Mouse (Mus musculus) embryonic facial prominence, embryonic 11.5 days (tissue): ENCODE results near the gene Aftph. TPM values are rescaled to one million over a fixed set of nuclear protein-coding genes. Genes with fewer than 3 reads are reported as not detected.

Experiments used
- ATAC-seq: fragments of 200-750 bp; cut with Nextera tagmentation; replicated peaks from 2 replicates; pipeline ENCODE4 v1.8.0; 2017; ENCODE audit warnings: low read depth; ENCODE audit not compliant: insufficient number of reproducible peaks, low FRiP score, low TSS enrichment
- DNase-seq: peaks from one replicate; pipeline ENCODE4 v3.0.0-alpha.2; 2015; ENCODE audit warnings: low spot score
- H3K27ac ChIP-seq: fragments of 300-500 bp; sonication (generic); replicated peaks from 2 replicates; pipeline ENCODE4 v1.5.1; 2014; ENCODE audit warnings: mild to moderate bottlenecking, low read depth, low read length, control low read depth
- H3K27me3 ChIP-seq: fragments of 300-500 bp; sonication (generic); 2 replicates; pipeline ENCODE4 v1.6.1; 2014; ENCODE audit warnings: mild to moderate bottlenecking, low read length, moderate library complexity, mixed read lengths; ENCODE audit not compliant: control insufficient read depth, insufficient read depth
- H3K36me3 ChIP-seq: fragments of 300-500 bp; sonication (generic); replicated peaks from 2 replicates; pipeline ENCODE4 v1.6.1; 2014; ENCODE audit warnings: low read depth, mild to moderate bottlenecking, low read length, moderate library complexity, mixed read lengths; ENCODE audit not compliant: control insufficient read depth, insufficient read depth
- H3K4me1 ChIP-seq: fragments of 300-500 bp; sonication (generic); 2 replicates; pipeline ENCODE4 v1.6.1; 2014; ENCODE audit warnings: low read length, mixed read lengths; ENCODE audit not compliant: control insufficient read depth, insufficient read depth
- H3K4me2 ChIP-seq: fragments of 300-500 bp; sonication (generic); 2 replicates; pipeline ENCODE4 v1.6.1; 2014; ENCODE audit warnings: low read depth, mild to moderate bottlenecking, control low read depth, low read length, moderate library complexity
- H3K4me3 ChIP-seq: fragments of 300-500 bp; sonication (generic); 2 replicates; pipeline ENCODE4 v1.5.1; 2014; ENCODE audit warnings: low read depth, low read length, control low read depth
- H3K9ac ChIP-seq: fragments of 300-500 bp; sonication (generic); replicated peaks from 2 replicates; pipeline ENCODE4 v1.6.1; 2014; ENCODE audit warnings: mild to moderate bottlenecking, control low read depth, low read length
- H3K9me3 ChIP-seq: fragments of 300-500 bp; sonication (generic); replicated peaks from 2 replicates; pipeline ENCODE4 v1.6.1; 2016; ENCODE audit warnings: mild to moderate bottlenecking, low read length, inconsistent platforms, mixed read lengths; ENCODE audit not compliant: control insufficient read depth
- WGBS: fragments of 180-500 bp; shearing (Covaris S2); extraction: QIAGEN DNeasy Blood & Tissue Kit; methylation state at CpG from one replicate; pipeline ENCODE4 v1.1.7; 2014; 5-methylcytosine and 5-hydroxymethylcytosine counted together
- polyA plus RNA-seq: library from polyadenylated mRNA; unstranded; fragments of >200 nt; fragmentation: Nextera tagmentation; extraction: Ambion mirVana; gene quantifications from 2 replicates; pipeline ENCODE4 v1.2.1, GENCODE M21; 2014

Gene Aftph
- polyA plus RNA-seq, 1 experiment from 2014 or later: 21.4 TPM

- no peak for DNase-seq
- Histone ChIP-seq H3K9me3 (no peaks in the 10 kb centered on the region), H3K4me2 (no peak overlapping the region), H3K36me3 (no peaks in the 10 kb centered on the region), H3K27me3 (no peaks in the 10 kb centered on the region), H3K4me3 (no peak overlapping the region), H3K27ac (no peak overlapping the region), H3K9ac (no peak overlapping the region), H3K4me1 (peaks cover 9% of the 10 kb centered on the region)
- no peak for ATAC-seq
- WGBS: 51% methylated on average over 1 of the region's 1 CpGs
These were observed 90.2 kb downstream of the Aftph start for GRCm38 (mm10) chr11:20651166-20651565.

GRCm38 (mm10) chr11:20650006-20650639 is 91.3 kb downstream of the Aftph start:
- Histone ChIP-seq H3K4me2 (no peak overlapping the region), H3K36me3 (no peaks in the 10 kb centered on the region), H3K9me3 (no peaks in the 10 kb centered on the region), H3K27me3 (no peaks in the 10 kb centered on the region), H3K4me1 (peaks cover 3% of the 10 kb centered on the region), H3K4me3 (no peak overlapping the region), H3K27ac (no peak overlapping the region), H3K9ac (no peak overlapping the region)
- WGBS: 69% methylated on average over 17 of the region's 17 CpGs
- ATAC-seq (peak; percentile 39; the same call in 1 of the 2 replicates), DNase-seq (peak; percentile 34)

DNA sequence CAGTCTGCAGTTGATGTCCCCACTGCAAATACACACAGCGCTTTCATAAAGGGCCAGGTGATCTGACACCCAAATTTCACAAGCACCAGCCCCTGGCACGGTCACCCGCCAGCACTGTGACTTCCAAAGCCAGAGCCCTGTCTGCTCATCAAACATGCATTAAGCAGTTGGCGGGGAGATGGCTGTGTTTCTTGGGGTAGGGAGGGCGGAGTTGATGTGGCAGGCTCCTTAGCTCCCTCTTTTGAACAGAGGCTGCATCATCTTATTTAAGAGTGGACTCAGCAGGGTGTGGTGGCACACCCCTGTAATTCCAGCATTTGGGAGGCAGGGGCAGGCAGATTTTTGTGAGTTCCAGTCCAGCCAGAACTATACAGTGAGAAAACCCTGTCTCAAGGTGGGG is 91.9 kb downstream of the Aftph start:
- H3K4me1 ChIP-seq: peaks cover 3% of the 10 kb centered on the region
- no peaks in the 10 kb centered on the region for H3K9me3 ChIP-seq
- no peaks in the 10 kb centered on the region for H3K27me3 ChIP-seq
- H3K4me2 ChIP-seq: no peak overlapping the region
- no peak overlapping the region for H3K9ac ChIP-seq
- 61% methylated on average over 5 of the region's 5 CpGs for WGBS
- H3K27ac ChIP-seq: no peak overlapping the region
- no peak overlapping the region for H3K4me3 ChIP-seq
- DNase-seq (no peak), ATAC-seq (no peak)
- no peaks in the 10 kb centered on the region for H3K36me3 ChIP-seq

DNA sequence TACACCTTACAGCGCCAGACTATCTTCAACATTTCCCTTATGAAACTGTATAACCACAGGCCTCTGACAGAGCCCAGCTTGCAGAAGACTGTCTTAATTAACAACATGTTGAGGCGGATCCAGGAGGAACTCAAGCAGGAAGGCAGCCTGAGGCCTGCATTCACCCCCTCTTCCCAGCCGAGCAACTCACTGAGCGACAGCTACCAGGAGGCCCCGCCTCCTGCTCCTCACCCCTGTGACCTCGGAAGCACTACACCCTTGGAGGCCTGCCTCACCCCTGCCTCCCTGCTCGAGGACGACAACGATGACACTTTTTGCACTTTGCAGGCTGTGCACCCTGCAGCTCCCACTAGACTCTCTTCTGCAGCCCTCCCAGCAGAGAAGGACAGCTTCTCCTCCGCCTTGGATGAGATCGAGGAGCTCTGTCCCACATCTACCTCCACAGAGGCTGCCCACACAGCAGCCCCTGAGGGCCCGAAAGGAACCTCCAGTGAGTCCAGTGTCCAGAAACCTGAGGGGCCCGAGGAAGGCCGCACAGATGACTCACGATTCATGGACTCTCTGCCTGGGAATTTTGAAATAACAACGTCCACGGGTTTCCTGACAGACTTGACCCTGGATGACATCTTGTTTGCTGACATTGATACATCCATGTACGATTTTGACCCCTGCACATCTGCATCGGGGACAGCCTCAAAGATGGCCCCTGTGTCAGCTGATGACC is 93.3 kb downstream of the Aftph start:
- peak; percentile 49 for ATAC-seq

DNA sequence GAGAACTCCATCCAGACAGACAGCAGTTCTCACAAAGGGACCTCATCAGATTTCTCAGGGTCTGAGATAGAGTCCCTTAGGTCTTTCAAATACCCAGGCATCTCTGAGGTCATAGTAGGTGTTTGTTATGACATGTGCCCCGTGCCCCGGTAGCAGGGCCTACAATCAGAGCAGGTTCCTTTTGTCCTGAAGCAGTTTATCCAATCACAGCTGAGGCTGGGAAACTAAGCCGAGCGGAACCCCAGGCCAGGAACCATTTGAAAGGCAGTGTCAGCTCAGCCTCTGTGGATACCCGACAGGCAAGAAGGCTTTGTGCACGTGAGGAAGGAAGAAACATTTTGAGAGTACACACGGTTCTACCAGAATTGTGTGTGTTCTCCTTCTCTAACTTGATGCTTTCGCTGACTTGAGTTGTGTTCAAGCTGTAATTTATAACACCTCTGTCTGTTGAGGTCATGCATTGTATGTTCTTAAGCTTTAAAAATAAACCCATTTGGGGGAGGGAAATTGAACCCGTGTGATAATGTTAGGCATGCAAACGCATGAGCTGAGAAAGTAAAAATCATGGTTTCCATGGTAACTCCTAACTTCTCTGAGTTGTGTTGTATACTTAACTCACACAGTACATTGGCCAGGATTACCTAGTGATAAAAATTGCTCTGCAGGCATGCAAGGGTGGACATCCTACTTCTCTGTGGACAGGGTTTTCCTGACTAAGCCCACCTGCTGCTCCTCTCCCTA is 94.2 kb downstream of the Aftph start:
- H3K4me2 ChIP-seq: no peak overlapping the region
- 34% methylated on average over 10 of the region's 10 CpGs for WGBS
- DNase-seq (peak; percentile 43), ATAC-seq (no peak)
- H3K9me3 ChIP-seq: no peaks in the 10 kb centered on the region
- peaks cover 3% of the 10 kb centered on the region for H3K4me1 ChIP-seq
- 0 out of 2 replicates have a peak overlapping the region, but pooled peaks have one; percentile 16 for H3K27ac ChIP-seq
- no peak overlapping the region for H3K4me3 ChIP-seq
- no peaks in the 10 kb centered on the region for H3K27me3 ChIP-seq
- no peak overlapping the region for H3K9ac ChIP-seq
- no peaks in the 10 kb centered on the region for H3K36me3 ChIP-seq

More for the DNA sequence above, 93.3 kb downstream of the Aftph start:
- 25% methylated on average over 19 of the region's 19 CpGs for WGBS
- Histone ChIP-seq H3K9ac (no peak overlapping the region), H3K9me3 (no peaks in the 10 kb centered on the region), H3K4me3 (no peak overlapping the region), H3K36me3 (no peaks in the 10 kb centered on the region), H3K4me1 (peaks cover 3% of the 10 kb centered on the region), H3K27ac (peak overlapping the region; percentile 63), H3K27me3 (no peaks in the 10 kb centered on the region), H3K4me2 (no peak overlapping the region)
- DNase-seq: peak; percentile 81

GRCm38 (mm10) chr11:20646142-20646541 is 95.2 kb downstream of the Aftph start:
- no peak overlapping the region for H3K4me3 ChIP-seq
- no peaks in the 10 kb centered on the region for H3K36me3 ChIP-seq
- H3K9me3 ChIP-seq: no peaks in the 10 kb centered on the region
- 60% methylated on average over 6 of the region's 6 CpGs for WGBS
- H3K27ac ChIP-seq: no peak overlapping the region
- DNase-seq (no peak), ATAC-seq (no peak)
- H3K4me1 ChIP-seq: peaks cover 3% of the 10 kb centered on the region
- H3K9ac ChIP-seq: no peak overlapping the region; the same call in 1 of the 2 replicates
- no peak overlapping the region for H3K4me2 ChIP-seq
- H3K27me3 ChIP-seq: no peaks in the 10 kb centered on the region

GRCm38 (mm10) chr11:20645521-20645920 is 95.9 kb downstream of the Aftph start:
- Histone ChIP-seq H3K27ac (no peak overlapping the region), H3K4me1 (peaks cover 7% of the 10 kb centered on the region), H3K27me3 (no peaks in the 10 kb centered on the region), H3K9ac (no peak overlapping the region), H3K9me3 (no peaks in the 10 kb centered on the region), H3K4me3 (no peak overlapping the region), H3K36me3 (no peaks in the 10 kb centered on the region), H3K4me2 (no peak overlapping the region)
- DNase-seq (no peak), ATAC-seq (no peak)
- WGBS: 67% methylated on average over 3 of the region's 3 CpGs

DNA sequence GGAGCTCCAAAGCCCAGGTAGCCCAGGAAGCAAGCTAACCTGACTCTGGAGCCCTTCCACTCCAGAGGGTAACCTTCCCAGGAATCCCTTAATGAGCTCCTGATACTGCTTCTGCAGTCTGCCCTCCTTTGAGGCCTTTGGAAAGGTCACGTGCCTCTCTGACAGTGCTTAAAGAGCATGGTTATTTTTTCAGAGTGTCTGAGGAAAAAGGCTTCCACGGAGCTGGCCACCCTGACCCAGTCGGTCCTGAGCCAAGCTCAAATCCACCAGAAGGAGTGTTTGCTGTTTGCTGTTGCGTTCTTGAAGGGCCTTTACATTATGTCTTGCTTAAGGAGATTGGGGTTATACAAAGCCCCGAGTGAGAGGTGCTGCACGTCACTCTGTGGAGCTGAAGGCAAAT is 96.5 kb downstream of the Aftph start:
- Histone ChIP-seq H3K4me2 (no peak overlapping the region), H3K9me3 (no peaks in the 10 kb centered on the region), H3K36me3 (no peaks in the 10 kb centered on the region), H3K27ac (no peak overlapping the region), H3K4me1 (peaks cover 11% of the 10 kb centered on the region), H3K27me3 (no peaks in the 10 kb centered on the region), H3K4me3 (no peak overlapping the region), H3K9ac (no peak overlapping the region)
- 37% methylated on average over 6 of the region's 6 CpGs for WGBS
- ATAC-seq (no peak), DNase-seq (no peak)
